Comparison of ENCODE assay signal across 22 mouse cellular contexts in the genomic region with DNA sequence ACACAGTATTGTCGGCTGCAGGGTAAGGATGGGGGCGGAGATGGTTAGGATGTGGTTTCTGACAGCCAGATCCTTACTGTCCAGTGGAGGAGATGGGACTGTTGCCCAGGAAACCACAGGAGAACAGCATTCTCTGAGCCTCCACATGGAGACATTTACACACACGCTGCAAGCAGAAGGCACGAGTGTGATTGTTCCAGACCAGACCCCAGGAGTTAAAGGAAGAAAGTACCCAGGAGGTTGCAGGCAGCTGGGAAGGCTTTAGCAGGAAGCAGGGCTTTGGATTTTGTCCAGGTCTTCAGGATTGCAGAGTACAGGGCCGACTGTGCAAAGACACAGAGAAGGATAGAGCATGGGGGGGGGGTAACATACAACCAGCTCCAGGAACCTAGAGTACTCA. TPM values are rescaled to one million over a fixed set of nuclear protein-coding genes. Genes with fewer than 3 reads are reported as not detected.
DNase-seq lines count a peak whose midpoint lies in the region; ATAC-seq and TF ChIP-seq lines count a peak whose summit lies in the region.
"Had no signal": no experiment of that assay in that cellular context is flagged by ENCODE, and none has a peak within 500 bp of the region (broad histone marks: within the 10 kb centered on the region; RNA-seq: fewer than 3 reads in every experiment).

No protein-coding gene starts in this region.

- H3K4me3 ChIP-seq in hindbrain, postnatal 0 days (ENCODE audit: low read length), result no peak overlapping the region
- no peak overlapping the region for H3K4me3 ChIP-seq in hindbrain, embryonic 10.5 days
- no peak overlapping the region for H3K4me3 ChIP-seq in stomach, embryonic 15.5 days (replicated peaks)
- H3K4me3 ChIP-seq in stomach, postnatal 0 days (ENCODE audit: low read depth, low read length), result no peak overlapping the region
- H3K4me3 ChIP-seq in myocyte, result no peak overlapping the region
- H3K4me3 ChIP-seq: forebrain, embryonic 12.5 days; liver, embryonic 12.5 days; lung, embryonic 15.5 days had no signal

- no peak for TF ChIP-seq EP300 in stomach, postnatal 0 days (optimal IDR thresholded peaks at IDR 0.05)

- peak; percentile 39 for DNase-seq in cerebellum, adult 11-12 months
- no peak for DNase-seq in cerebellum, postnatal 36 days
- peak; percentile 58 for DNase-seq in hindbrain, postnatal 0 days (ENCODE audit: low spot score)
- DNase-seq in hindbrain, embryonic 10.5 days (ENCODE audit: low spot score), result no peak
- no peak for DNase-seq in stomach, postnatal 0 days (ENCODE audit: low spot score)
- DNase-seq: gastrocnemius, postnatal 14 days; heart, adult 18-20 months; heart, postnatal 4 days; lung, postnatal 4 days; thymus, adult 2 months had no signal

- no peak overlapping the region for H3K27ac ChIP-seq in hindbrain, postnatal 0 days
- no peak overlapping the region for H3K27ac ChIP-seq in hindbrain, embryonic 10.5 days
- no peak overlapping the region for H3K27ac ChIP-seq in stomach, embryonic 15.5 days
- no peak overlapping the region for H3K27ac ChIP-seq in stomach, postnatal 0 days (replicated peaks)
- H3K27ac ChIP-seq: forebrain, embryonic 12.5 days; kidney, postnatal 0 days; liver, embryonic 12.5 days; lung, embryonic 15.5 days had no signal

- no peaks in the 10 kb centered on the region for H3K27me3 ChIP-seq in hindbrain, postnatal 0 days (ENCODE audit: insufficient read depth, low read length)
- peaks cover 61% of the 10 kb centered on the region for H3K27me3 ChIP-seq in hindbrain, embryonic 10.5 days (ENCODE audit: insufficient read depth, poor library complexity, severe bottlenecking)
- 0 out of 2 replicates have a peak, but pooled peaks cover 3% of the 10 kb centered on the region for H3K27me3 ChIP-seq in stomach, embryonic 15.5 days (replicated peaks)
- no peaks in the 10 kb centered on the region for H3K27me3 ChIP-seq in stomach, postnatal 0 days (ENCODE audit: control insufficient read depth, insufficient read depth, low read length)
- no peaks in the 10 kb centered on the region for H3K27me3 ChIP-seq in myocyte (ENCODE audit: control insufficient read depth, insufficient read depth, insufficient read length)

- no peak overlapping the region for H3K4me2 ChIP-seq in hindbrain, postnatal 0 days (ENCODE audit: low read depth, low read length)
- no peak overlapping the region for H3K4me2 ChIP-seq in stomach, embryonic 15.5 days
- H3K4me2 ChIP-seq in stomach, postnatal 0 days (replicated peaks; ENCODE audit: low read depth), result no peak overlapping the region
- H3K4me2 ChIP-seq in myocyte (ENCODE audit: low read depth), result peak overlapping the region; percentile 42
- H3K4me2 ChIP-seq: forebrain, embryonic 12.5 days; liver, embryonic 12.5 days; lung, embryonic 15.5 days had no signal

- no peak for TF ChIP-seq CTCF in hindbrain, postnatal 0 days (IDR thresholded peaks at IDR 0.05; ENCODE audit: low read depth)
- TF ChIP-seq CTCF in stomach, postnatal 0 days (IDR thresholded peaks at IDR 0.05; ENCODE audit: low read depth), result no peak

- no peak for TF ChIP-seq POLR2A in myocyte (IDR thresholded peaks at IDR 0.05; ENCODE audit: insufficient read length, low read depth)

- H3K9me3 ChIP-seq in hindbrain, postnatal 0 days (ENCODE audit: low read length), result no peaks in the 10 kb centered on the region
- no peaks in the 10 kb centered on the region for H3K9me3 ChIP-seq in hindbrain, embryonic 10.5 days
- H3K9me3 ChIP-seq in stomach, embryonic 15.5 days, result no peaks in the 10 kb centered on the region
- H3K9me3 ChIP-seq in stomach, postnatal 0 days (ENCODE audit: control insufficient read depth, low read length), result no peaks in the 10 kb centered on the region
- H3K9me3 ChIP-seq: forebrain, embryonic 12.5 days; liver, embryonic 12.5 days; lung, embryonic 15.5 days had no signal

- WGBS in hindbrain, postnatal 0 days, result 21% methylated on average over 5 of the region's 5 CpGs
- WGBS in hindbrain, embryonic 10.5 days, result 62% methylated on average over 5 of the region's 5 CpGs
- WGBS in stomach, embryonic 15.5 days, result 37% methylated on average over 5 of the region's 5 CpGs
- WGBS in stomach, postnatal 0 days, result 30% methylated on average over 5 of the region's 5 CpGs

- no peaks in the 10 kb centered on the region for H3K36me3 ChIP-seq in hindbrain, postnatal 0 days (ENCODE audit: insufficient read depth, low read length)
- no peaks in the 10 kb centered on the region for H3K36me3 ChIP-seq in hindbrain, embryonic 10.5 days
- H3K36me3 ChIP-seq in stomach, embryonic 15.5 days, result no peaks in the 10 kb centered on the region
- H3K36me3 ChIP-seq in stomach, postnatal 0 days (ENCODE audit: control insufficient read depth, insufficient read depth, low read length), result no peaks in the 10 kb centered on the region
- H3K36me3 ChIP-seq in myocyte (ENCODE audit: control insufficient read depth, insufficient read depth), result no peaks in the 10 kb centered on the region
- H3K36me3 ChIP-seq: forebrain, embryonic 12.5 days; liver, embryonic 12.5 days; lung, embryonic 15.5 days had no signal

- H3ac ChIP-seq in myocyte (ENCODE audit: control insufficient read depth, insufficient read length), result no peak overlapping the region

- peak; percentile 61 for ATAC-seq in hindbrain, postnatal 0 days
- peak; percentile 21; the same call in 1 of the 2 replicates for ATAC-seq in stomach, embryonic 15.5 days (ENCODE audit: insufficient read depth, low FRiP score, low read depth)
- ATAC-seq in stomach, postnatal 0 days (ENCODE audit: low FRiP score, low TSS enrichment), result no peak
- ATAC-seq in erythroid progenitor cell, adult 5-6 weeks (replicated peaks; ENCODE audit: low FRiP score, poor library complexity, severe bottlenecking), result no peak
- ATAC-seq: hindbrain, embryonic 16.5 days; intestine, postnatal 0 days; liver, embryonic 12.5 days had no signal

- H3K79me2 ChIP-seq in myocyte (ENCODE audit: control insufficient read depth, insufficient read depth), result no peaks in the 10 kb centered on the region

- peaks cover 8% of the 10 kb centered on the region for H3K4me1 ChIP-seq in hindbrain, postnatal 0 days (ENCODE audit: insufficient read depth, low read length)
- H3K4me1 ChIP-seq in hindbrain, embryonic 10.5 days (replicated peaks), result peaks cover 5% of the 10 kb centered on the region; the same call in 1 of the 2 replicates
- H3K4me1 ChIP-seq in stomach, embryonic 15.5 days, result no peaks in the 10 kb centered on the region
- no peaks in the 10 kb centered on the region for H3K4me1 ChIP-seq in stomach, postnatal 0 days (replicated peaks; ENCODE audit: control insufficient read depth, insufficient read depth)
- H3K4me1 ChIP-seq: liver, embryonic 12.5 days had no signal

- no peak overlapping the region for H3K9ac ChIP-seq in hindbrain, postnatal 0 days (replicated peaks; ENCODE audit: low read length)
- no peak overlapping the region for H3K9ac ChIP-seq in stomach, embryonic 15.5 days
- H3K9ac ChIP-seq in stomach, postnatal 0 days (ENCODE audit: low read length), result no peak overlapping the region
- H3K9ac ChIP-seq: forebrain, embryonic 12.5 days; liver, embryonic 12.5 days; lung, embryonic 15.5 days had no signal

TF ChIP-seq in myocyte, 11 proteins besides CTCF, POLR2A, EP300 and RAD21 (continues in another document):
- TF ChIP-seq MYOD1 (IDR thresholded peaks at IDR 0.05; ENCODE audit: control insufficient read depth in 1 of 3, insufficient read length in 2 of 3, low read depth in 2 of 3), result no peak

RNA-seq across cellular contexts. Expression of gene C1ql1, which starts 25.1 kb away (rescaled TPM):
- total RNA-seq in hindbrain, postnatal 0 days (2014; rRNA removed), result 61.0 and 65.6 TPM in 2 replicates
- 16.9 and 18.9 TPM in 2 replicates for polyA plus RNA-seq in hindbrain, postnatal 0 days (2015; fragmentation: Nextera tagmentation; extraction: Ambion mirVana)
- polyA plus RNA-seq in hindbrain, embryonic 10.5 days (2016; fragmentation: Nextera tagmentation; extraction: Ambion mirVana), result 4.4 and 11.5 TPM in 2 replicates
- 5.1 and 5.6 TPM in 2 replicates for polyA plus RNA-seq in stomach, embryonic 15.5 days (2015; fragmentation: Nextera tagmentation; extraction: Ambion mirVana)
- 1.4 and 1.9 TPM in 2 replicates for polyA plus RNA-seq in stomach, postnatal 0 days (2015; fragmentation: Nextera tagmentation; extraction: Ambion mirVana)
- 0.74 TPM for polyA plus RNA-seq in myocyte (2012; fragmentation: generic; extraction: Trizol)
- not detected in 2 replicates for total RNA-seq in erythroid progenitor cell, adult 5-6 weeks (2015; ENCODE audit: low replicate concordance)
- total RNA-seq in erythroid progenitor cell, adult 5-6 weeks (2017; ENCODE audit: low replicate concordance), result not detected in 2 replicates
- total RNA-seq: CH12.LX; heart, adult 18-20 months; MEL had no signal
- polyA plus RNA-seq: spleen, adult 2 months had no signal

RNA-seq across cellular contexts. Expression of gene Kif18b, which starts 46.7 kb away (rescaled TPM):
- 9.2 and 11.7 TPM in 2 replicates for total RNA-seq in hindbrain, postnatal 0 days (2014; rRNA removed)
- polyA plus RNA-seq in hindbrain, postnatal 0 days (2015; fragmentation: Nextera tagmentation; extraction: Ambion mirVana), result 1.9 and 2.1 TPM in 2 replicates
- 11.6 and 12.2 TPM in 2 replicates for polyA plus RNA-seq in hindbrain, embryonic 10.5 days (2016; fragmentation: Nextera tagmentation; extraction: Ambion mirVana)
- 9.5 TPM in 2 replicates for polyA plus RNA-seq in stomach, embryonic 15.5 days (2015; fragmentation: Nextera tagmentation; extraction: Ambion mirVana)
- polyA plus RNA-seq in stomach, postnatal 0 days (2015; fragmentation: Nextera tagmentation; extraction: Ambion mirVana), result 1.1 and 1.3 TPM in 2 replicates
- 18.4 TPM for polyA plus RNA-seq in myocyte (2012; fragmentation: generic; extraction: Trizol)
- 174 and 202 TPM in 2 replicates for total RNA-seq in erythroid progenitor cell, adult 5-6 weeks (2015; ENCODE audit: low replicate concordance)
- total RNA-seq in erythroid progenitor cell, adult 5-6 weeks (2017; ENCODE audit: low replicate concordance), result 136 and 165 TPM in 2 replicates

RNA-seq across cellular contexts. Expression of gene Nmt1, which starts 56.4 kb away (rescaled TPM):
- 61.0 and 71.5 TPM in 2 replicates for total RNA-seq in hindbrain, postnatal 0 days (2014; rRNA removed)
- polyA plus RNA-seq in hindbrain, postnatal 0 days (2015; fragmentation: Nextera tagmentation; extraction: Ambion mirVana), result 39.8 and 45.3 TPM in 2 replicates
- polyA plus RNA-seq in hindbrain, embryonic 10.5 days (2016; fragmentation: Nextera tagmentation; extraction: Ambion mirVana), result 47.1 and 55.6 TPM in 2 replicates
- polyA plus RNA-seq in stomach, embryonic 15.5 days (2015; fragmentation: Nextera tagmentation; extraction: Ambion mirVana), result 48.5 and 52.2 TPM in 2 replicates
- polyA plus RNA-seq in stomach, postnatal 0 days (2015; fragmentation: Nextera tagmentation; extraction: Ambion mirVana), result 45.9 and 52.3 TPM in 2 replicates
- 77.1 TPM for polyA plus RNA-seq in myocyte (2012; fragmentation: generic; extraction: Trizol)
- 25.2 and 31.0 TPM in 2 replicates for total RNA-seq in erythroid progenitor cell, adult 5-6 weeks (2015; ENCODE audit: low replicate concordance)
- total RNA-seq in erythroid progenitor cell, adult 5-6 weeks (2017; ENCODE audit: low replicate concordance), result 27.1 and 35.8 TPM in 2 replicates

RNA-seq across cellular contexts. Expression of gene Dcakd, which starts 56.5 kb away (rescaled TPM):
- total RNA-seq in hindbrain, postnatal 0 days (2014; rRNA removed), result 176 and 187 TPM in 2 replicates
- polyA plus RNA-seq in hindbrain, postnatal 0 days (2015; fragmentation: Nextera tagmentation; extraction: Ambion mirVana), result 138 and 149 TPM in 2 replicates
- polyA plus RNA-seq in hindbrain, embryonic 10.5 days (2016; fragmentation: Nextera tagmentation; extraction: Ambion mirVana), result 272 and 276 TPM in 2 replicates
- 107 TPM in 2 replicates for polyA plus RNA-seq in stomach, embryonic 15.5 days (2015; fragmentation: Nextera tagmentation; extraction: Ambion mirVana)
- 36.8 and 42.3 TPM in 2 replicates for polyA plus RNA-seq in stomach, postnatal 0 days (2015; fragmentation: Nextera tagmentation; extraction: Ambion mirVana)
- polyA plus RNA-seq in myocyte (2012; fragmentation: generic; extraction: Trizol), result 199 TPM
- 6.8 and 13.4 TPM in 2 replicates for total RNA-seq in erythroid progenitor cell, adult 5-6 weeks (2015; ENCODE audit: low replicate concordance)
- 4.4 and 10.7 TPM in 2 replicates for total RNA-seq in erythroid progenitor cell, adult 5-6 weeks (2017; ENCODE audit: low replicate concordance)

Comparison
In these comparisons a context has a peak if more than half of its experiments do, and no peak if none do; other contexts are left out.
1. DNase-seq: peak in cerebellum, adult 11-12 months (single experiment) and hindbrain, postnatal 0 days (single experiment); none in cerebellum, postnatal 36 days (0 of 2), hindbrain, embryonic 10.5 days (single experiment) and stomach, postnatal 0 days (single experiment).
2. ATAC-seq: peak in hindbrain, postnatal 0 days (single experiment) and stomach, embryonic 15.5 days (single experiment); none in stomach, postnatal 0 days (single experiment) and erythroid progenitor cell, adult 5-6 weeks (single experiment).